Comparison of ENCODE assay signal across 9 mouse cellular contexts in genomic region chr14:105499319-105499895, GRCm38 (mm10).
DNase-seq lines count a peak whose midpoint lies in the region; ATAC-seq and TF ChIP-seq lines count a peak whose summit lies in the region.
"Had no signal": no experiment of that assay in that cellular context is flagged by ENCODE, and none has a peak within 500 bp of the region (broad histone marks: within the 10 kb centered on the region; RNA-seq: fewer than 3 reads in every experiment).

No protein-coding gene starts in this region.

- no peaks in the 10 kb centered on the region for H3K9me3 ChIP-seq in embryonic facial prominence, embryonic 13.5 days

- no peak overlapping the region; the same call in 1 of the 2 replicates for H3K9ac ChIP-seq in embryonic facial prominence, embryonic 13.5 days

- WGBS in embryonic facial prominence, embryonic 13.5 days, result 16% methylated on average over 15 of the region's 15 CpGs
- 46% methylated on average over 15 of the region's 15 CpGs for WGBS in kidney, adult 2 months

- peak overlapping the region; percentile 68 for H3K27ac ChIP-seq in left cerebral cortex, adult 2 months
- H3K27ac ChIP-seq in embryonic facial prominence, embryonic 13.5 days, result no peak overlapping the region
- no peak overlapping the region for H3K27ac ChIP-seq in kidney, adult 2 months (ENCODE audit: insufficient read depth, low read depth, low read length)

- no peak for TF ChIP-seq CTCF in left cerebral cortex, adult 2 months (IDR thresholded peaks at IDR 0.05)
- TF ChIP-seq CTCF in kidney, adult 2 months (conservative IDR thresholded peaks at IDR 0.05; ENCODE audit: insufficient read depth, insufficient read length, low read depth, low read length), result no peak

- peaks cover 31% of the 10 kb centered on the region for H3K27me3 ChIP-seq in embryonic facial prominence, embryonic 13.5 days
- H3K27me3 ChIP-seq in kidney, adult 2 months (replicated peaks; ENCODE audit: control insufficient read depth, insufficient read depth, low read length), result no peaks in the 10 kb centered on the region
- H3K27me3 ChIP-seq: Patski had no signal

- peak overlapping the region; percentile 53 for H3K4me2 ChIP-seq in embryonic facial prominence, embryonic 13.5 days

- intact Hi-C loops in left cerebral cortex, adult 2 months (cut with DNase I), result loop anchor here (5.0 kb wide), 3 partner anchors 168 to 283 kb away; no protein-coding TSS in a partner anchor
- intact Hi-C loops in left cerebral cortex, postnatal 25 days (cut with DNase I), result loop anchor here (5.0 kb wide), 5 partner anchors 103 to 398 kb away; partner anchors contain the start of gene Spry2

- DNase-seq in left cerebral cortex, adult 2 months (ENCODE audit: extremely low spot score in 1 of 2, low spot score in 2 of 2), result no peak
- no peak for DNase-seq in left cerebral cortex, postnatal 25 days (ENCODE audit: low spot score in 2 of 2)
- DNase-seq in kidney, adult 2 months, result peak; percentile 49
- DNase-seq in mesoderm, embryonic 11.5 days (ENCODE audit: low read depth, low spot score), result peak; percentile 61
- peak; percentile 39 to 67 for DNase-seq in thymus, postnatal 10 days (ENCODE audit: low spot score in 2 of 2)
- DNase-seq in testis, postnatal 14 days (ENCODE audit: low spot score), result no peak

- H3K4me1 ChIP-seq in embryonic facial prominence, embryonic 13.5 days, result peaks cover 39% of the 10 kb centered on the region
- peaks cover 3% of the 10 kb centered on the region; the same call in 1 of the 2 replicates for H3K4me1 ChIP-seq in kidney, adult 2 months (ENCODE audit: control insufficient read depth, insufficient read depth, low read length)

- no peaks in the 10 kb centered on the region for H3K36me3 ChIP-seq in embryonic facial prominence, embryonic 13.5 days
- H3K36me3 ChIP-seq in kidney, adult 2 months (ENCODE audit: control insufficient read depth, insufficient read depth, low read length), result no peaks in the 10 kb centered on the region

- TF ChIP-seq POLR2A in kidney, adult 2 months (IDR thresholded peaks at IDR 0.05; ENCODE audit: low read depth, low read length), result no peak

- no peak overlapping the region for H3K4me3 ChIP-seq in left cerebral cortex, adult 2 months
- peak overlapping the region; percentile 12; the same call in 1 of the 2 replicates for H3K4me3 ChIP-seq in embryonic facial prominence, embryonic 13.5 days
- no peak overlapping the region for H3K4me3 ChIP-seq in kidney, adult 2 months (ENCODE audit: insufficient read depth, low read depth, low read length)

- no peak for ATAC-seq in embryonic facial prominence, embryonic 13.5 days (ENCODE audit: insufficient number of reproducible peaks, insufficient read depth, low FRiP score, low TSS enrichment, low read depth)
- ATAC-seq in activated CD4-positive, CD25-positive, alpha-beta regulatory T cell, adult 4 months, result no peak

Comparison
In these comparisons a context has a peak if more than half of its experiments do, and no peak if none do; other contexts are left out.
1. DNase-seq: peak in kidney, adult 2 months (single experiment), mesoderm, embryonic 11.5 days (single experiment) and thymus, postnatal 10 days (2 of 2); none in left cerebral cortex, adult 2 months (0 of 2), left cerebral cortex, postnatal 25 days (0 of 2) and testis, postnatal 14 days (single experiment).